Mouse (Mus musculus) intestine, embryonic 14.5 days (tissue): ENCODE measurements around the gene Zdhhc8. TPM values are rescaled to one million over a fixed set of nuclear protein-coding genes. Genes with fewer than 3 reads are reported as not detected.

ENCODE experiments used
- ATAC-seq: fragments of 200-750 bp; cut with Nextera tagmentation; replicated peaks from 2 replicates; pipeline ENCODE4 v1.8.0; 2017; ENCODE audit warnings: low read depth, moderate number of reproducible peaks, moderate TSS enrichment, moderate library complexity; ENCODE audit not compliant: low FRiP score, low TSS enrichment
- DNase-seq: peaks from one replicate; pipeline ENCODE4 v3.0.0-alpha.2; 2018; ENCODE audit warnings: low spot score
- H3K27ac ChIP-seq: fragments of 300-500 bp; sonication (generic); 2 replicates; pipeline ENCODE4 v1.5.1; 2014; ENCODE audit warnings: low read depth, mild to moderate bottlenecking, control low read depth
- H3K27me3 ChIP-seq: fragments of 300-500 bp; sonication (generic); replicated peaks from 2 replicates; pipeline ENCODE4 v1.6.1; 2014; ENCODE audit warnings: low read length, control low read depth; ENCODE audit not compliant: control insufficient read depth, insufficient read depth
- H3K36me3 ChIP-seq: fragments of 300-500 bp; sonication (generic); 2 replicates; pipeline ENCODE4 v1.6.1; 2014; ENCODE audit warnings: low read length, control low read depth; ENCODE audit not compliant: control insufficient read depth, insufficient read depth
- H3K4me1 ChIP-seq: fragments of 300-500 bp; sonication (generic); replicated peaks from 2 replicates; pipeline ENCODE4 v1.6.1; 2014; ENCODE audit warnings: low read length, control low read depth, mixed read lengths; ENCODE audit not compliant: control insufficient read depth, insufficient read depth
- H3K4me2 ChIP-seq: fragments of 300-500 bp; sonication (generic); 2 replicates; pipeline ENCODE4 v1.6.1; 2014; ENCODE audit warnings: low read length
- H3K4me3 ChIP-seq: fragments of 300-500 bp; sonication (generic); 2 replicates; pipeline ENCODE4 v1.5.1; 2014; ENCODE audit warnings: low read depth, low read length, control low read depth, mixed read lengths
- H3K9ac ChIP-seq: fragments of 300-500 bp; sonication (generic); 2 replicates; pipeline ENCODE4 v1.6.1; 2014; ENCODE audit warnings: mild to moderate bottlenecking, low read length
- H3K9me3 ChIP-seq: fragments of 300-500 bp; sonication (generic); 2 replicates; pipeline ENCODE4 v1.6.1; 2016; ENCODE audit warnings: low read length, control low read depth; ENCODE audit not compliant: control insufficient read depth
- WGBS: fragments of 180-500 bp; shearing (Covaris S2); extraction: QIAGEN DNeasy Blood & Tissue Kit; methylation state at CpG from one replicate; pipeline ENCODE4 v1.1.7; 2014; 5-methylcytosine and 5-hydroxymethylcytosine counted together
- polyA plus RNA-seq: library from polyadenylated mRNA; unstranded; fragments of >200 nt; fragmentation: Nextera tagmentation; extraction: Ambion mirVana; gene quantifications from 2 replicates; pipeline ENCODE4 v1.2.1, GENCODE M21; 2014

Zdhhc8 gene
- 11.5 and 15.1 TPM in 2 replicates for polyA plus RNA-seq

- no peaks in the 10 kb centered on the region for H3K27me3 ChIP-seq
- H3K27ac ChIP-seq = peak within 1 kb of the TSS; percentile 89
- DNase-seq (peak; percentile 84), ATAC-seq (peak; percentile 70)
- under 1% methylated on average over 55 of the region's 79 CpGs for WGBS
- peak within 1 kb of the TSS; percentile 88 for H3K4me3 ChIP-seq
- no peaks in the 10 kb centered on the region for H3K9me3 ChIP-seq
- H3K36me3 ChIP-seq = peaks cover 22% of the 10 kb centered on the region
- peak within 1 kb of the TSS; percentile 86 for H3K4me2 ChIP-seq
- peaks cover 24% of the 10 kb centered on the region for H3K4me1 ChIP-seq
- H3K9ac ChIP-seq = peak within 1 kb of the TSS; percentile 83
Observed at GRCm38 (mm10) chr16:18234671-18235388, at the start of gene Zdhhc8. Gene Zdhhc8 (minus strand): TSS chr16:18235136.

DNA sequence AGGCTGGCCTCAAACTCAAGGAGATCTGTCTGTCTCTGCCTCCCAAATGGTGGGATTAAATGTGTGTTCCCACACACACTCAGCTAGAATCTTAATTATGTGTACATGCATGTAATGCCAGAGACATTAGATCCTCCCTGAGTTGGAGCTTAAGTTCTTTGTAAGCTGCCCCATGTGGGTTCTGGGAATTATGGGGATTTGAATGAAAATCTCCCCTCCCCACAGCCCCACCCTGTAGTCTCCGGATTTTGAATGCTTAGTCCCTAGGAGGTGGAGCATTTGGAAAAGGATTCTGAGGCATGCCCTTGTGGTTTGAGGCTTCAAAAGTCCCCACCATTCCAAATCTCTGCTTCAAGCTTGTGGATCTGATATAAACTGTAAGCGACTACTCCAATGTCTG, 40.2 kb upstream of the Zdhhc8 start:
- Histone ChIP-seq H3K27ac (no peak overlapping the region), H3K4me2 (no peak overlapping the region), H3K27me3 (no peaks in the 10 kb centered on the region), H3K9me3 (no peaks in the 10 kb centered on the region), H3K9ac (no peak overlapping the region), H3K4me1 (no peaks in the 10 kb centered on the region), H3K4me3 (no peak overlapping the region), H3K36me3 (peaks cover 96% of the 10 kb centered on the region)
- ATAC-seq = no peak
- no peak for DNase-seq
- WGBS = 87% methylated on average over 2 of the region's 2 CpGs

- 89% methylated on average over 5 of the region's 5 CpGs for WGBS
- ATAC-seq (no peak), DNase-seq (no peak)
- Histone ChIP-seq H3K9me3 (no peaks in the 10 kb centered on the region), H3K36me3 (peaks cover 94% of the 10 kb centered on the region), H3K27me3 (no peaks in the 10 kb centered on the region), H3K4me2 (no peak overlapping the region), H3K4me1 (no peaks in the 10 kb centered on the region), H3K9ac (no peak overlapping the region), H3K4me3 (no peak overlapping the region), H3K27ac (no peak overlapping the region)
Observed at GRCm38 (mm10) chr16:18268182-18268581, 33.2 kb upstream of the Zdhhc8 start.

GRCm38 (mm10) chr16:18265024-18265423, 30.1 kb upstream of the Zdhhc8 start:
- DNase-seq = no peak
- Histone ChIP-seq H3K27ac (no peak overlapping the region), H3K9ac (no peak overlapping the region), H3K36me3 (peaks cover 92% of the 10 kb centered on the region), H3K4me2 (no peak overlapping the region), H3K4me1 (no peaks in the 10 kb centered on the region), H3K27me3 (no peaks in the 10 kb centered on the region), H3K4me3 (no peak overlapping the region), H3K9me3 (no peaks in the 10 kb centered on the region)
- WGBS = 80% methylated on average over 2 of the region's 2 CpGs
- ATAC-seq = no peak

DNA sequence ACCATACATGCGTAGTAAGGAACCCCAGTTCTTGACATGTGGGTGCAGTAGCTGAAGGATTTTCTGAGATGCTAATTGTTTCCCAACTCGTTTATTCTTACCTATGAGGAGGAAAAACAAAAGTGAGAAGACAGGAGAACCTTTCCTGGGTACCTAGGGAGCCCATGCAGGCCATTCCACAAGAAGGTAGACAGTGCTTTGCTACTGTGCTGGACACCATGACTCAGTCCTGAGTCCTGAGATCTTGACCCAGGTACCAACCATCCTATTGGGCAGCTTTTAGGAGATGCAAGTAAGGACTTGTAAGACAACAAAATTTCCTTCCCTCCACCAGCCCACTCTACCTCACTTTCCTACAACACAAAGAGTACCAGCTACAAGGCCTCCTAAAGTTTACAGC, 23.3 kb upstream of the Zdhhc8 start, which contains the start of gene Gm49776:
TSS of gene Gm49776 (minus strand) at position 101 of the 400 bp plus-strand sequence.
- Histone ChIP-seq H3K36me3 (peaks cover 96% of the 10 kb centered on the region), H3K9ac (no peak within 1 kb of the TSS), H3K4me2 (no peak within 1 kb of the TSS), H3K27ac (no peak within 1 kb of the TSS), H3K4me1 (no peaks in the 10 kb centered on the region), H3K4me3 (no peak within 1 kb of the TSS), H3K27me3 (no peaks in the 10 kb centered on the region), H3K9me3 (no peaks in the 10 kb centered on the region)
- 91% methylated on average over 2 of the region's 2 CpGs for WGBS
- ATAC-seq (no peak), DNase-seq (no peak)

GRCm38 (mm10) chr16:18253866-18254265, 18.9 kb upstream of the Zdhhc8 start:
- no peak overlapping the region for H3K9ac ChIP-seq
- DNase-seq (no peak), ATAC-seq (no peak)
- H3K36me3 ChIP-seq = peaks cover 87% of the 10 kb centered on the region
- H3K4me2 ChIP-seq = no peak overlapping the region
- no peak overlapping the region for H3K4me3 ChIP-seq
- no peaks in the 10 kb centered on the region for H3K9me3 ChIP-seq
- H3K4me1 ChIP-seq = peaks cover 13% of the 10 kb centered on the region
- no peak overlapping the region for H3K27ac ChIP-seq
- H3K27me3 ChIP-seq = no peaks in the 10 kb centered on the region
- 89% methylated on average over 1 of the region's 1 CpGs for WGBS

DNA sequence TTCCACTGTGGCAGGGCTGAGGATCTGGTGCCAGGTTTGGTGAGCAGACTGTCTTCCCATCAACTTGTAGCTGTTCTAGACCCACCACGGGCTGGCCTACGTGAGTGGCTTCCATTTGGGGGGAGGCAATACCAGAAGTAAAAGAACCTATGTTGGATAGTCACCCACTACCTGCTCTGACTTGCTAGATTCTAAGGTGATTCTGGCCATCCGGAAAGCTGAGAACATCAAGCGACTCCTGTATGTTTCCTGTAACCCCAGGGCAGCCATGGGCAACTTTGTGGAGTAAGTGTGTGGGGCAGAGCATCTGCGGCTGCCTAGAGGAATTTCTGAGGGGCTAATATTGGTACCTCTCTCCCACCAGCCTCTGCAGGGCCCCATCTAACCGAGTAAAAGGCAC, 17.8 kb upstream of the Zdhhc8 start:
- ATAC-seq (no peak), DNase-seq (no peak)
- Histone ChIP-seq H3K9me3 (no peaks in the 10 kb centered on the region), H3K4me2 (no peak overlapping the region), H3K9ac (no peak overlapping the region), H3K27ac (no peak overlapping the region), H3K4me1 (peaks cover 13% of the 10 kb centered on the region), H3K27me3 (no peaks in the 10 kb centered on the region), H3K4me3 (no peak overlapping the region), H3K36me3 (peaks cover 77% of the 10 kb centered on the region)
- 86% methylated on average over 6 of the region's 6 CpGs for WGBS

DNA sequence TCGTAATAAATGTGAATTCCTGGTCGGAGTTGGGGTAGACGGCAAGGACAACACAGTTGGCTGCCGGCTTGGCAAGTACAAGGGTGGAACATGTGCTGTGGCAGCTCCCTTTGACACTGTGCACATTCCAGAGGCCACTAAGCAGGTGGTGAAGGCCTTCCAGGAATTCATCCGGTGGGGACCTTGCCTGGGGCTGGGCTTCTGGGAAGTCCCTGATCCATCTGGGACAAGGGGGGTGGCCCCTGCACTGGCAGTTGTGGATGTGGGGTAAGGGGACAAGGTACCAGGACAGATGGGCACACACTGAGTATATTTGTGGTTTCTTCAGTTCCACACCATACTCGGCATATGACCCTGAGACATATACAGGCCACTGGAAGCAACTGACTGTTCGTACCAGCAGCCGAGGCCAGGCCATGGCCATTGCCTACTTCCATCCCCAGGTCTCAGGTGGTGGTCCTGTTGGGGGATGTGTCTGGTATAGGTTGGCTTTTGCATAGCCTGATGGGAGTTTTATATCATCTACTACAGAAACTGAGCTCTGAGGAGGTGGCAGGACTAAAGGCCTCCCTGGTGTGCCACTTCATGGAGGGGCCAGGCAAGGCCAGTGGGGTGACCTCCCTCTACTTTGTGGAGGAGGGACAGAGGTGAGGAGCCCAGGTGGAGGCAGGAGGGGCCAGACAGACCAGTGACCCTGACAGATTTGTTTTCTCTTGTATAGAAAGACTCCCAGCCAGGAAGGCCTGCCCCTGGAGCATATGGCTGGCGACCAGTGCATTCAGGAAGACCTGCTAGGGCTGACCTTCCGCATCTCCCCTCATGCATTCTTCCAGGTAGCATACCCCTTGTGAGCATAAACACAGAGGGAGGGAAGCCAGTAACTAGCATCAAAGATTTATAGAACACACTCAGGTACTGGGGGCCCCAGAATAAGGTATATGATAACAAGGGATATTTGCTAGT, 16.2 kb upstream of the Zdhhc8 start:
- no peak overlapping the region for H3K27ac ChIP-seq
- peak overlapping the region; percentile 23; the same call in 1 of the 2 replicates for H3K9ac ChIP-seq
- H3K4me3 ChIP-seq = no peak overlapping the region
- ATAC-seq = no peak
- no peaks in the 10 kb centered on the region for H3K9me3 ChIP-seq
- WGBS = 72% methylated on average over 10 of the region's 10 CpGs
- H3K4me2 ChIP-seq = peak overlapping the region; percentile 87
- H3K27me3 ChIP-seq = no peaks in the 10 kb centered on the region
- peaks cover 26% of the 10 kb centered on the region for H3K4me1 ChIP-seq
- peaks cover 69% of the 10 kb centered on the region for H3K36me3 ChIP-seq
- DNase-seq = no peak
